Mouse (Mus musculus) A20 (cell line): ENCODE measurements around the gene Cacna2d1.

Experiments
- DNase-seq: peaks from one replicate; pipeline ENCODE4 v3.0.0-alpha.2; 2011; ENCODE audit warnings: low read depth, low spot score

Cacna2d1 gene

GRCm38 (mm10) chr5:16047452-16048191, 113.1 kb downstream of the Cacna2d1 start:
- DNase-seq = no peak

- no peak for DNase-seq
These were observed 122.3 kb downstream of the Cacna2d1 start for GRCm38 (mm10) chr5:16056795-16057194.

DNA sequence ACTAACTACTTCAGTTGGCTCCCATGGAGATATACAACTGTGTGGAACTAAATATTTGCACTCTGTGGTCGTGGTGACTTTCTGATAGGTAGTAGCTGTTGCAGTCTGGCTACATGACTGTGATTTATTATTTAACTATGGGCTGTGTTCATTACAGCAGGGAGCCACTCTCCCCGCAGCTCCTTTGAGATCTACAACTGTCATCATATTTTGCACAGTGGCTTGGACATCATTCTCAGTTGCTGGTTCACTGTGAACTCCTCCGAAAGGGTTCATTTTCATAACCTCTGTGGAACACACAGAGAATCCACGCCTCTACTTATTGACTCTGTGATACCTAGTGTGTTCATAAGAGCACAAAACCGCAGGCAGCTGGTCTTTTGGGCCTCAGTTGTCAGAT, 128.3 kb downstream of the Cacna2d1 start:
- DNase-seq = no peak

DNA sequence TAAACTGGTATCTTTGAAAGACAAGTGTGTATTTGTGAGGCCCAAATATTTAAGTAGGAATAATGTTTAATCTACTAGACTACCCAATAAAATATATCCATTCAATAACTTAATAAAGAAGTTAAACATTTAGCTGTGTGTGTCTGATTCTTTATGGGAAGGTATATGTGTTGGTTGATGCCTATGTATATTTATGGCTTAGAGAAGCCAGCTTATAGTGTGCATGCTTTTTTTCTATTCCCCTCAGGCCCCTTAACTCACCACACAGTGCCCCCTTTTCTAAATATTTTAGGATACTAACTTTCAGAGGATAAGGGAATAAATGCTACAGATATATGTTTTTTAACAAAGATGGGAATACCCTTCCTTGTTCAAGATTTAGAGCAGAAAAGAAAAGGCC, 128.8 kb downstream of the Cacna2d1 start:
- DNase-seq = no peak

- DNase-seq = no peak
These were observed 129.5 kb downstream of the Cacna2d1 start for GRCm38 (mm10) chr5:16063949-16064348.

DNA sequence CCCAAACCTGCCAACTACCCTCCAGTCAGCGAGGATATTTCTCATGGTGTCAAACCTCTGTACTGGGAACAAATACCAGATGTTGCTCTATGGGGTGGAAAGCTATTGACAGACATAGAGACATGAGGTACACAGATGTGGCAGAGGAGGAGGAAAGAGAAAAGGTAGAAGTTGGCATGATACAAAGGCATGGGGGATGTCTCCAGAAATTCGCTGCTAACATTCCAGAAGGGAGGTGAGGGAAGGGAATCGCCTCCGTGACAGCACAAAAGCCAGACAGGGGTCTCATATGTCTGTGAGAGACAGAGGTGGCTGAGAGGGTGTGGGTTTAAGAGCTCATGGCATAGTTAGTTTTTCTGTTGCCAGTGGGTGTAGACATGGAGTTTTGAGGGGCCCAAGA, 131.3 kb downstream of the Cacna2d1 start:
- DNase-seq = no peak

GRCm38 (mm10) chr5:16082253-16082652, 147.8 kb downstream of the Cacna2d1 start:
- DNase-seq = no peak

DNA sequence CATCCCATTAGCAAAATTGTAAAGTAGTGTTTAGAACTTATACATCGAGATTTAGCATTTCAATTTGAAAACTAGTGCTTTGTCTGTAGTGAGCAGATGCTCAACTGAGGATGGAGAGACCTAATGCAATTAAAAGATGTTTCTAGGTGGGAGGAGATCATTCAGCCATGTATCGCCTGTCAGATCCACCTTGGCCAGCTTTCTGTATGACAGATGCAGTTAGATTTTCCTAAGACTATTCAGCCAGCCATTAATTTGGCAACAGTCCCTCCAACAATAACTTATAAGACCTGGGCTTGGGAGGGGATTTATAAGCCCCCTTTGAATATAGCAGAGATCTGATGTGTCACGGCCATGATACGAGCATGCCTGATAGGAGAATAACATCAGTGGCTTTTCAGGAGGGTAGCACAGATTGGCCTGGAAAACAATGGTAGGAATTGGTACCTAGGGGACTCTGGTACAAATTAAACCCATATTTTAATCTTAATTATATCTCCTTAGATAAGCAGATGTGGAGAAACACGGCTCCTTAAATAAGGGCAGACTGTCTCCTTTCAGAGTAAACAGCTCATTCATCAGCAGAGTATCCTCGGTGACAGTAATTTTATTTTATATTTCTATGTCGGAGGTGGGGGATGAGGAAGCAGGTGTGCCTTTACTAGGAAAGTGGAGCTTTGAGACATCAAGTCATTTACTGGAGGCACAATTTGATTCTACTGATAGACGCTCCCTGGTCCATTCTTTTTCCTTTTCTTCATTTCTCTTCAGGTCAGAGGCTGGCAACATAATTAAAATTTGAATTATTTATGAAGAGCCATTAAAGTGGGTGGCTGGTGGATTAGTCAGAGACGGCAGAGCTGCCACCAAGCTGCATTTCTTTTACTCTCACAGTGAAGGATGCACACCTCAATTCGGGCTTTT, 152.8 kb downstream of the Cacna2d1 start:
- DNase-seq = no peak

- DNase-seq = no peak
These were observed 153.5 kb downstream of the Cacna2d1 start for GRCm38 (mm10) chr5:16087995-16088394.

- DNase-seq = no peak
These were observed 158.0 kb downstream of the Cacna2d1 start for GRCm38 (mm10) chr5:16092540-16092939.

- no peak for DNase-seq
These were observed 158.7 kb downstream of the Cacna2d1 start for GRCm38 (mm10) chr5:16093071-16093693.

DNA sequence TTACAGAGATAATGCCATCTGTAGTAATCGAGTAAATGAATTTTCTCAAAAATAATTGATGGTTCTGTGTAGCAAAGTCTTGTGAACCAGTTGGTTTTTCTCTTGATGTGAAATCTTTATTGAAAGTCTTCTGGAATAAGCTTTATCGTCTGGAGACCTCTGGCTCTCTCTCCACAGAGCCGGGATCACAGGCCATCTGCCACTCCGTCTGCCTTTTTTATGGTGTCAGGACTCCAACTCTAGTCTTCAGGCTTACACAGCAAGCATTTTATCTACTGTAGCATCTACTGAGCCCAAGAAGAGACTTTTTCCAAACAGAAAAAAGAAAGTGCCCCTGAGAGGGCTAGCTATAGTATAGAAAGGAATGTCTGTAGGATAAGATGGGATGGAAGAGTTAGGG, 160.9 kb downstream of the Cacna2d1 start:
- DNase-seq = no peak

- no peak for DNase-seq
These were observed 164.3 kb downstream of the Cacna2d1 start for GRCm38 (mm10) chr5:16098766-16099165.

- DNase-seq = no peak
These were observed 167.3 kb downstream of the Cacna2d1 start for GRCm38 (mm10) chr5:16101820-16102219.

GRCm38 (mm10) chr5:16105701-16106100, 171.2 kb downstream of the Cacna2d1 start:
- no peak for DNase-seq

GRCm38 (mm10) chr5:16110643-16111042, 176.2 kb downstream of the Cacna2d1 start:
- DNase-seq = no peak

- no peak for DNase-seq
These were observed 179.4 kb downstream of the Cacna2d1 start for GRCm38 (mm10) chr5:16113879-16114278.

GRCm38 (mm10) chr5:16121334-16121733, 186.8 kb downstream of the Cacna2d1 start:
- no peak for DNase-seq

DNA sequence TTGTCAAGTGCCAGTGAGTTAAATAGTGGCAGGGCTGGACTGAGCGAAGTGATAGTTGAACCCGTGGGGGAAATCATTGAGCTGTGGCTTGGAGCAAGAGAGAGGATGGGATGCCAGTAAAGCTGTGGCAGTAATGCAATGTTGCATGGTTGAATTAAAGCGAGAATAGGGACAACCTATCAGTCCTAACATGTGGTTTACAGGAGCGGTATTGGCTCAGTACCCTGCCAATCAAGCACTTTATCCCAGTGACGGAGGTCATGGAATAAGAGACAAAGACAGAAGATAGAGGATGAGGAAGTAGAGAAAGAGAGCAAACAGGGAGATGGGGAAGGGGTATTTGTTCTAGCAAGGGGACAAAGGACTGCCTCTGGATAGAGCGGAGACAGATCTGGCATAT, 187.6 kb downstream of the Cacna2d1 start:
- DNase-seq = no peak

DNA sequence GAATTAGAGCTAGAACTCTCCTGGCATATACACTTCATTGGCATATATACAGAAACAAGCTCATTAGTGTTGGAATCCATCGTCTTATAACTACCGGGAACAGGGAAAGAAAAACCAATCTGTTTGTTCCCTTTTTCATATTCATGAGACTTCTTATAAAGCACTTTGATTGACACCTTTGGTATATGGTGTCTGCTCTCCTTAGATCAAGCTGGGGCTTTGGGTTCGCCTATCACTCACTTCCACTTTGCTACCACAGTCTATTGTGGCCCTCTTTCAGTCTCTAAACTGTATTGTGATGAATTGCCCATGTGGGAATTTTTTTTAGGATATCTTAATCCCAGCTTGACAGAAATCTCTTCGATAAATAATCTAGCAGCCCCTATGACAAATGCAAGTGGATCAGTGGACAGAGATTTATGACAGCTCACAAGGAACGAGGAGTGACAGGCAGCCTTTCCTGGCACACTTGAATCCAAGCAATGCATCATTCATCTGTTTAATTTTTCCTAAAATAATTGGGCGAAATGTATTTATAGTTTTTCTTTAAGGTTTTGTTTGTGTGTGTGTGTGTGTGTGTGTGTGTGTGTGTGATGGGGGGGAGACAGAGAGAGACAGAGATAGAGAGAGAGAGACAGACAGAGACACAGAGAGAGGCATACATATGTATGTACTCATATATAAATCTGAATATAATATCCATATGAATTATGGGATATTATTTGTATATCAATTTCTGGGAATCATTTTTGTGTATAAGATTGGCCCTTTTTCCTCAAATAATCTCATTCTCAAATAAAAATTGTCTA, 200.0 kb downstream of the Cacna2d1 start:
- no peak for DNase-seq

- DNase-seq = no peak
These were observed 201.5 kb downstream of the Cacna2d1 start for GRCm38 (mm10) chr5:16135986-16136385.
